Mouse (Mus musculus): ENCODE measurements around the gene Zfp74. TPM values are rescaled to one million over a fixed set of nuclear protein-coding genes. Genes with fewer than 3 reads are reported as not detected.
"Not testable (repeated sequence)": the region's sequence is repeated elsewhere in the genome, so short reads cannot be mapped to it uniquely, and the experiment has no call there.

Gene Zfp74
- polyA plus RNA-seq, 1 experiment, result 1.5 TPM

- no peaks in the 10 kb centered on the region for H3K27me3 ChIP-seq (ENCODE audit: control insufficient read depth, insufficient read depth, insufficient read length)
- H3K4me2 ChIP-seq (ENCODE audit: low read depth), result peak overlapping the region; percentile 82
- peaks cover 33% of the 10 kb centered on the region for H3K79me2 ChIP-seq (ENCODE audit: control insufficient read depth, insufficient read depth)
- no peak for TF ChIP-seq POLR2A (IDR thresholded peaks at IDR 0.05; ENCODE audit: insufficient read length, low read depth)
- TF ChIP-seq POLR2AphosphoS2 (IDR thresholded peaks at IDR 0.05; ENCODE audit: insufficient read length, low read depth), result no peak
- no peak for TF ChIP-seq TCF3 (IDR thresholded peaks at IDR 0.05; ENCODE audit: insufficient read length, low read depth)
- no peak for TF ChIP-seq MYOG (IDR thresholded peaks at IDR 0.05; ENCODE audit: control insufficient read depth in 1 of 3, insufficient read depth in 1 of 3, insufficient read length in 2 of 3, low read depth in 2 of 3)
- TF ChIP-seq TCF12 (IDR thresholded peaks at IDR 0.05; ENCODE audit: insufficient read depth, poor library complexity, severe bottlenecking), result no peak
- TF ChIP-seq MAX (IDR thresholded peaks at IDR 0.05; ENCODE audit: low read depth), result no peak
- no peak for TF ChIP-seq USF1 (IDR thresholded peaks at IDR 0.05; ENCODE audit: low read depth)
- peaks cover 13% of the 10 kb centered on the region for H3K36me3 ChIP-seq (ENCODE audit: control insufficient read depth, insufficient read depth)
- no peak overlapping the region for H3ac ChIP-seq (ENCODE audit: control insufficient read depth, insufficient read length)
- H3K4me3 ChIP-seq, result peak overlapping the region; percentile 54
Measured at GRCm38 (mm10) chr7:29981455-29981854, 27.6 kb upstream of the Zfp74 start.

DNA sequence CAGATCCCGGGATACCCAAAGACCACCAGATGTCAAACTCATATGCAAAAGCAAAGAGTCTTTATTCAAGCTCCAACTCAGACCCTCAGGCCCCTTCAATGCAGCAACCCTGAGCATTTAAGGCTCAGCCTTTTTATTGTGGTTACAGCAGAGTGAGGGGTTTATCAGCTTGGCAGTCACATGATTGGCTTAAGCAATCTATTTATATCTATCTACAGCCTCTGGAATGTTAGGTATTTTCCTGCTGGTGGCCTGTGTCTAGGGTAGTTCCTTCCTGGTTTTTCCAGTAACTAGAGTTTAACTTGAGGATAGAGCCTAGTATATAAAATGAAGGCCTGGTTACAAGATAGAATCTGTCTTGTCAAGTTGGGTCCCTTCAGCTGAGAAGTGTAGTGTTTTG, 26.9 kb upstream of the Zfp74 start:
- Histone ChIP-seq H3ac (ENCODE audit: control insufficient read depth, insufficient read length) (no peak overlapping the region), H3K4me3 (no peak overlapping the region), H3K27me3 (ENCODE audit: control insufficient read depth, insufficient read depth, insufficient read length) (no peaks in the 10 kb centered on the region), H3K79me2 (ENCODE audit: control insufficient read depth, insufficient read depth) (peaks cover 26% of the 10 kb centered on the region), H3K36me3 (ENCODE audit: control insufficient read depth, insufficient read depth) (peaks cover 7% of the 10 kb centered on the region), H3K4me2 (ENCODE audit: low read depth) (peak overlapping the region; percentile 82)
- no peak for TF ChIP-seq POLR2AphosphoS2 (IDR thresholded peaks at IDR 0.05; ENCODE audit: insufficient read length, low read depth)
- TF ChIP-seq USF1 (IDR thresholded peaks at IDR 0.05; ENCODE audit: low read depth), result peak; percentile 66
- no peak for TF ChIP-seq CEBPB (IDR thresholded peaks at IDR 0.05; ENCODE audit: insufficient read depth, poor library complexity, severe bottlenecking)

- Histone ChIP-seq H3K4me2 (ENCODE audit: low read depth) (no peak overlapping the region), H3K36me3 (ENCODE audit: control insufficient read depth, insufficient read depth) (no peaks in the 10 kb centered on the region)
- no peak for TF ChIP-seq TCF3 (IDR thresholded peaks at IDR 0.05; ENCODE audit: insufficient read length, low read depth)
- TF ChIP-seq MAX (IDR thresholded peaks at IDR 0.05; ENCODE audit: low read depth), result no peak
- no peak for TF ChIP-seq POLR2AphosphoS2 (IDR thresholded peaks at IDR 0.05; ENCODE audit: insufficient read length, low read depth)
- no peak for TF ChIP-seq E2F4 (IDR thresholded peaks at IDR 0.05; ENCODE audit: insufficient read depth)
- TF ChIP-seq MYOG (IDR thresholded peaks at IDR 0.05; ENCODE audit: control insufficient read depth in 1 of 3, insufficient read depth in 1 of 3, insufficient read length in 2 of 3, low read depth in 2 of 3), result no peak
- TF ChIP-seq CEBPB (IDR thresholded peaks at IDR 0.05; ENCODE audit: insufficient read depth, poor library complexity, severe bottlenecking), result no peak
- no peak for TF ChIP-seq MYOD1 (IDR thresholded peaks at IDR 0.05; ENCODE audit: control insufficient read depth in 1 of 3, insufficient read length in 2 of 3, low read depth in 2 of 3)
- no peak for TF ChIP-seq TCF12 (IDR thresholded peaks at IDR 0.05; ENCODE audit: insufficient read depth, poor library complexity, severe bottlenecking)
- no peak for TF ChIP-seq REST (IDR thresholded peaks at IDR 0.05; ENCODE audit: insufficient read depth, insufficient read length)
- TF ChIP-seq SRF (IDR thresholded peaks at IDR 0.05; ENCODE audit: control insufficient read depth, insufficient read length, low read depth), result no peak
- TF ChIP-seq POLR2A (IDR thresholded peaks at IDR 0.05; ENCODE audit: insufficient read length, low read depth), result no peak
- no peak for TF ChIP-seq USF1 (IDR thresholded peaks at IDR 0.05; ENCODE audit: low read depth)
Measured at GRCm38 (mm10) chr7:29970686-29971085, 16.8 kb upstream of the Zfp74 start.

GRCm38 (mm10) chr7:29965115-29965810, 11.4 kb upstream of the Zfp74 start:
- H3K79me2 ChIP-seq (ENCODE audit: control insufficient read depth, insufficient read depth); H3K4me3 ChIP-seq; H3K27me3 ChIP-seq (ENCODE audit: control insufficient read depth, insufficient read depth, insufficient read length); H3ac ChIP-seq (ENCODE audit: control insufficient read depth, insufficient read length); H3K4me2 ChIP-seq (ENCODE audit: low read depth); H3K36me3 ChIP-seq (ENCODE audit: control insufficient read depth, insufficient read depth): not testable (repeated sequence)

More at GRCm38 (mm10) chr7:29970686-29971085, 16.8 kb upstream of the Zfp74 start:
- H3K27me3 ChIP-seq (ENCODE audit: control insufficient read depth, insufficient read depth, insufficient read length), result no peaks in the 10 kb centered on the region
- H3K4me3 ChIP-seq, result no peak overlapping the region
- no peaks in the 10 kb centered on the region for H3K79me2 ChIP-seq (ENCODE audit: control insufficient read depth, insufficient read depth)
- no peak overlapping the region for H3ac ChIP-seq (ENCODE audit: control insufficient read depth, insufficient read length)

- no peaks in the 10 kb centered on the region for H3K36me3 ChIP-seq (ENCODE audit: control insufficient read depth, insufficient read depth)
- no peak for TF ChIP-seq MAX (IDR thresholded peaks at IDR 0.05; ENCODE audit: low read depth)
- TF ChIP-seq POLR2A (IDR thresholded peaks at IDR 0.05; ENCODE audit: insufficient read length, low read depth), result no peak
- no peak for TF ChIP-seq TCF12 (IDR thresholded peaks at IDR 0.05; ENCODE audit: insufficient read depth, poor library complexity, severe bottlenecking)
- TF ChIP-seq TCF3 (IDR thresholded peaks at IDR 0.05; ENCODE audit: insufficient read length, low read depth), result no peak
- TF ChIP-seq MYOG (IDR thresholded peaks at IDR 0.05; ENCODE audit: control insufficient read depth in 1 of 3, insufficient read depth in 1 of 3, insufficient read length in 2 of 3, low read depth in 2 of 3), result no peak
- TF ChIP-seq CEBPB (IDR thresholded peaks at IDR 0.05; ENCODE audit: insufficient read depth, poor library complexity, severe bottlenecking), result no peak
- no peak for TF ChIP-seq POLR2AphosphoS2 (IDR thresholded peaks at IDR 0.05; ENCODE audit: insufficient read length, low read depth)
- no peak for TF ChIP-seq REST (IDR thresholded peaks at IDR 0.05; ENCODE audit: insufficient read depth, insufficient read length)
- TF ChIP-seq USF1 (IDR thresholded peaks at IDR 0.05; ENCODE audit: low read depth), result no peak
- TF ChIP-seq MYOD1 (IDR thresholded peaks at IDR 0.05; ENCODE audit: control insufficient read depth in 1 of 3, insufficient read length in 2 of 3, low read depth in 2 of 3), result no peak
- no peak for TF ChIP-seq E2F4 (IDR thresholded peaks at IDR 0.05; ENCODE audit: insufficient read depth)
- no peaks in the 10 kb centered on the region for H3K27me3 ChIP-seq (ENCODE audit: control insufficient read depth, insufficient read depth, insufficient read length)
- no peak overlapping the region for H3K4me2 ChIP-seq (ENCODE audit: low read depth)
- no peak overlapping the region for H3K4me3 ChIP-seq
- no peak overlapping the region for H3ac ChIP-seq (ENCODE audit: control insufficient read depth, insufficient read length)
- no peaks in the 10 kb centered on the region for H3K79me2 ChIP-seq (ENCODE audit: control insufficient read depth, insufficient read depth)
Measured at GRCm38 (mm10) chr7:29959004-29959403, 5.1 kb upstream of the Zfp74 start.
